Mouse (Mus musculus): ENCODE results near the gene Luc7l3.

DNA sequence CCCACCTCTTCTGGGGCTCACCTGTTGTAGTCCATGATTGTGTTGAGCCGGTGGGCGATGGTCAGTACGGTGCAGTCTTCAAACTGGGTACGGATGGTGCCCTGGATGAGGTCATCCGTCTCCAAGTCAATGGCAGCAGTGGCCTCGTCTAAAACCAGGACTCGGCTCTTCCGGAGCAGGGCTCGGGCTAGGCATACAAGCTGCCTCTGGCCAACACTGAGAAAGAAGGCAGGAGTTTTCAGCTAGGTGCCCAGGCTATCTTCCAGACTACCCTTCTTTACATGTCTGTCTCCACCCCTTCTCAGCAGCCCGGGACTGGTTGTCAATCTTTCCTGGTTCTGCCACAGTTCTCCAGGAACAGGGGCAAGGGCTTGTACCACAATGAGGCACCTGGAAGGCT, 24.1 kb upstream of the Luc7l3 start:
- TF ChIP-seq CTCF (IDR thresholded peaks at IDR 0.05; ENCODE audit: low read depth, low read length) (no peak), POLR2A (IDR thresholded peaks at IDR 0.05; ENCODE audit: extremely low read depth, insufficient read depth, low read length) (no peak)

Data from liver, adult 2 months (tissue).